ENCODE assay signal across 17 mouse cellular contexts in genomic region chr11:84719781-84720180, GRCm38 (mm10).
"Had no signal": no experiment of that assay in that cellular context is flagged by ENCODE, and none has a peak within 500 bp of the region (broad histone marks: within the 10 kb centered on the region; RNA-seq: fewer than 3 reads in every experiment).

No protein-coding gene starts in this region.

- H3K9ac ChIP-seq: neural tube, embryonic 12.5 days; neural tube, embryonic 13.5 days; neural tube, embryonic 15.5 days; stomach, embryonic 15.5 days had no signal

- H3K4me1 ChIP-seq: stomach, embryonic 15.5 days had no signal

- H3K36me3 ChIP-seq: neural tube, embryonic 12.5 days; neural tube, embryonic 13.5 days; neural tube, embryonic 15.5 days; stomach, embryonic 15.5 days had no signal

- H3K4me2 ChIP-seq: neural tube, embryonic 12.5 days; neural tube, embryonic 13.5 days; neural tube, embryonic 15.5 days; stomach, embryonic 15.5 days had no signal

- H3K9me3 ChIP-seq: neural tube, embryonic 12.5 days; neural tube, embryonic 13.5 days; neural tube, embryonic 15.5 days; stomach, embryonic 15.5 days had no signal

- H3K4me3 ChIP-seq: neural tube, embryonic 12.5 days; neural tube, embryonic 13.5 days; neural tube, embryonic 15.5 days; stomach, embryonic 15.5 days had no signal

- H3K27me3 ChIP-seq: neural tube, embryonic 12.5 days; stomach, embryonic 15.5 days had no signal

- H3K27ac ChIP-seq: neural tube, embryonic 12.5 days; neural tube, embryonic 13.5 days; neural tube, embryonic 15.5 days; stomach, embryonic 15.5 days; stomach, postnatal 0 days had no signal

- DNase-seq: retina, postnatal 1 day; right cerebral cortex, adult 18-20 months; right cerebral cortex, postnatal 14 days; right cerebral cortex, postnatal 25 days; right cerebral cortex, postnatal 4 days; spleen, adult 18-20 months; thymus, adult 18-20 months; thymus, adult 2 months; thymus, postnatal 14 days; thymus, postnatal 25 days; thymus, postnatal 36 days; thymus, postnatal 4 days had no signal
